12 mouse cellular contexts compared by ENCODE assay signal in the genomic region with DNA sequence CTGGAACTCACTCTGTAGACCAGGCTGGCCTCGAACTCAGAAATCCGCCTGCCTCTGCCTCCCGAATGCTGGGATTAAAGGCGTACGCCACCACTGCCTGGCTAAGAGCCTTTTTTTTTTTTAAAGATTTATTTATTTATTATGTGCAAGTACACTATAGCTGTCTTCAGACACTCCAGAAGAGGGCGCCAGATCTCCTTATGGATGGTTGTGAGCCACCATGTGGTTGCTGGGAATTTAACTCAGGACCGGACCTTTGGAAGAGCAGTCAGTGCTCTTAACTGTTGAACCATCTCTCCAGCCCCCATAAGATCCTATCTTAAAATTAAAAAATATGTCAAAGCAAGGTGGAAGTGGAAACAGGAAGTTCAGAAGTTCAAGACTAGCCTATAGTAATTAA. TPM values are rescaled to one million over a fixed set of nuclear protein-coding genes. Genes with fewer than 3 reads are reported as not detected.
DNase-seq lines count a peak whose midpoint lies in the region; ATAC-seq and TF ChIP-seq lines count a peak whose summit lies in the region.
"Not testable (repeated sequence)": the region's sequence is repeated elsewhere in the genome, so short reads cannot be mapped to it uniquely, and the experiment has no call there.
"Had no signal": no experiment of that assay in that cellular context is flagged by ENCODE, and none has a peak within 500 bp of the region (broad histone marks: within the 10 kb centered on the region; RNA-seq: fewer than 3 reads in every experiment).

No protein-coding gene starts in this region.

- H3K36me3 ChIP-seq in E14TG2a.4 (ENCODE audit: insufficient read depth, low read length) (peaks cover 91% of the 10 kb centered on the region), ES-E14 (ENCODE audit: control insufficient read depth, insufficient read depth, low read length, poor library complexity, severe bottlenecking) (peaks cover 52% of the 10 kb centered on the region)
- not testable (repeated sequence) for H3K36me3 ChIP-seq in heart, adult 2 months (ENCODE audit: control insufficient read depth, insufficient read depth, low read length)
- peaks cover 40% of the 10 kb centered on the region for H3K36me3 ChIP-seq in kidney, postnatal 0 days (ENCODE audit: insufficient read depth, low read length)
- H3K36me3 ChIP-seq in liver, embryonic 14.5 days (replicated peaks; ENCODE audit: control insufficient read depth, insufficient read depth, low read depth) = peaks cover 89% of the 10 kb centered on the region
- H3K36me3 ChIP-seq in lung, postnatal 0 days (ENCODE audit: insufficient read depth, low read length) = peaks cover 18% of the 10 kb centered on the region; the same call in 1 of the 2 replicates

- H3K9me3 ChIP-seq in E14TG2a.4 (ENCODE audit: low read length); ES-E14 (ENCODE audit: control insufficient read depth, insufficient read depth, low read depth, low read length); kidney, postnatal 0 days (replicated peaks; ENCODE audit: low read length); liver, embryonic 14.5 days (ENCODE audit: control insufficient read depth, low read length); lung, postnatal 0 days (ENCODE audit: low read length): not testable (repeated sequence)

- H3K4me3 ChIP-seq in E14TG2a.4 (replicated peaks; ENCODE audit: low read length); ES-E14 (ENCODE audit: insufficient read depth in 1 of 2, low read depth in 1 of 2, low read length in 2 of 2, poor library complexity in 1 of 2, severe bottlenecking in 1 of 2); heart, adult 2 months; kidney, postnatal 0 days (replicated peaks; ENCODE audit: low read depth, low read length); liver, embryonic 14.5 days (ENCODE audit: insufficient read depth in 1 of 2, low read depth in 2 of 2, low read length in 2 of 2); lung, postnatal 0 days (ENCODE audit: low read depth, low read length): not testable (repeated sequence)

- not testable (repeated sequence) for ATAC-seq in kidney, postnatal 0 days (replicated peaks; ENCODE audit: low FRiP score, low read depth); liver, embryonic 14.5 days (ENCODE audit: insufficient read depth); lung, postnatal 0 days

- TF ChIP-seq CTCF in E14TG2a.4 (conservative IDR thresholded peaks at IDR 0.05; ENCODE audit: low read length) = peak; percentile 46
- peak; percentile 37 for TF ChIP-seq CTCF in heart, adult 2 months (IDR thresholded peaks at IDR 0.05)
- TF ChIP-seq CTCF in kidney, postnatal 0 days (IDR thresholded peaks at IDR 0.05; ENCODE audit: low read depth) = peak; percentile 48
- peak; percentile 51 for TF ChIP-seq CTCF in liver, embryonic 14.5 days (IDR thresholded peaks at IDR 0.05; ENCODE audit: low read depth)
- TF ChIP-seq CTCF in lung, postnatal 0 days (IDR thresholded peaks at IDR 0.05) = peak; percentile 47

- H3K27ac ChIP-seq in ES-E14 (ENCODE audit: insufficient read depth, low read depth, low read length, poor library complexity, severe bottlenecking); heart, adult 2 months; kidney, postnatal 0 days; liver, embryonic 14.5 days; lung, postnatal 0 days (ENCODE audit: low read length): not testable (repeated sequence)

- H3K27me3 ChIP-seq in E14TG2a.4 (ENCODE audit: insufficient read depth, low read length); heart, adult 2 months (ENCODE audit: control insufficient read depth, insufficient read depth, low read length); kidney, postnatal 0 days (ENCODE audit: insufficient read depth, low read length); liver, embryonic 14.5 days (ENCODE audit: control insufficient read depth, insufficient read depth, low read length); lung, postnatal 0 days (replicated peaks; ENCODE audit: insufficient read depth, low read length): not testable (repeated sequence)

- H3K79me2 ChIP-seq in heart, adult 2 months (replicated peaks; ENCODE audit: control insufficient read depth, insufficient read depth, low read length) = not testable (repeated sequence)

- WGBS in heart, adult 2 months = 97% methylated on average over 7 of the region's 7 CpGs
- WGBS in kidney, postnatal 0 days = 95% methylated on average over 6 of the region's 7 CpGs
- WGBS in liver, embryonic 14.5 days (ENCODE audit: insufficient replicate concordance) = 92% methylated on average over 7 of the region's 7 CpGs
- 95% methylated on average over 5 of the region's 7 CpGs for WGBS in lung, postnatal 0 days

- TF ChIP-seq POLR2A in heart, adult 2 months (IDR thresholded peaks at IDR 0.05; ENCODE audit: insufficient read depth, low read depth, low read length) = not testable (repeated sequence)

- intact Hi-C loops in heart, adult 2 months (cut with DNase I) = not testable (repeated sequence)

- DNase-seq in ES-E14 (ENCODE audit: low read depth, low spot score); heart, adult 2 months; kidney, postnatal 0 days (ENCODE audit: low spot score); liver, embryonic 14.5 days (ENCODE audit: low read depth in 3 of 3, low spot score in 3 of 3); lung, postnatal 0 days (ENCODE audit: low spot score): not testable (repeated sequence)
- peak; percentile 50 for DNase-seq in ZHBTc4 (ENCODE audit: low read depth, low spot score)

- H3K4me1 ChIP-seq in E14TG2a.4 (replicated peaks; ENCODE audit: low read depth, low read length) = peaks cover 74% of the 10 kb centered on the region
- H3K4me1 ChIP-seq in ES-E14 (ENCODE audit: control insufficient read depth in 2 of 2, insufficient read depth in 2 of 2, low read length in 2 of 2, poor library complexity in 1 of 2) = peaks cover 0 to 13% of the 10 kb centered on the region in 2 experiments; a peak in 1 of 4 replicates
- not testable (repeated sequence) for H3K4me1 ChIP-seq in heart, adult 2 months (ENCODE audit: control insufficient read depth, insufficient read depth, low read length); kidney, postnatal 0 days (replicated peaks; ENCODE audit: insufficient read depth, low read length); liver, embryonic 14.5 days (replicated peaks; ENCODE audit: control insufficient read depth in 2 of 2, insufficient read depth in 2 of 2, low read length in 1 of 2); lung, postnatal 0 days (ENCODE audit: insufficient read depth, low read depth, low read length)

- in situ Hi-C loops in ES-E14 (cut with MboI; ENCODE audit: low sequenced_read_pairs in 2 of 2, unreplicated experiment in 2 of 2) = not testable (repeated sequence)

- H3K9ac ChIP-seq in ES-E14 (ENCODE audit: insufficient read depth, low read depth, low read length, poor library complexity, severe bottlenecking); heart, adult 2 months (ENCODE audit: low read depth, low read length); kidney, postnatal 0 days (ENCODE audit: low read depth, low read length); liver, embryonic 14.5 days (replicated peaks); lung, postnatal 0 days (replicated peaks; ENCODE audit: low read depth): not testable (repeated sequence)

- TF ChIP-seq EP300 in heart, adult 2 months (IDR thresholded peaks at IDR 0.05; ENCODE audit: insufficient read depth, low read depth, low read length); liver, embryonic 14.5 days (IDR thresholded peaks at IDR 0.05; ENCODE audit: low read depth); lung, postnatal 0 days (IDR thresholded peaks at IDR 0.05): not testable (repeated sequence)

- not testable (repeated sequence) for H3K4me2 ChIP-seq in kidney, postnatal 0 days (ENCODE audit: low read length); liver, embryonic 14.5 days (ENCODE audit: low read depth); lung, postnatal 0 days (replicated peaks; ENCODE audit: low read depth, low read length)

TF ChIP-seq in ES-E14, 5 proteins besides CTCF, POLR2A, EP300 and RAD21:
- TF ChIP-seq ZNF384 (IDR thresholded peaks at IDR 0.05; ENCODE audit: low read depth, low read length) = 0 out of 2 replicates have a peak, but pooled peaks have one; percentile 44

RNA-seq across cellular contexts. Expression of gene Ube2v1, which starts 18.6 kb away (rescaled TPM):
- total RNA-seq in ES-E14 (2012; rRNA removed) = 68.2 and 115 TPM in 2 replicates
- 100 to 1,000 TPM; 118 to 121 TPM for total RNA-seq in heart, adult 2 months (2021)
- 98.1 and 101 TPM in 2 replicates for polyA plus RNA-seq in heart, adult 2 months (2012; rRNA removed)
- polyA plus RNA-seq in kidney, postnatal 0 days (2015; fragmentation: Nextera tagmentation; extraction: Ambion mirVana) = 256 and 262 TPM in 2 replicates
- 75.0 and 75.9 TPM in 2 replicates for polyA plus RNA-seq in liver, embryonic 14.5 days (2012; rRNA removed)
- polyA plus RNA-seq in liver, embryonic 14.5 days (2014; fragmentation: Nextera tagmentation; extraction: Ambion mirVana) = 145 and 158 TPM in 2 replicates
- 166 and 184 TPM in 2 replicates for polyA plus RNA-seq in lung, postnatal 0 days (2015; fragmentation: Nextera tagmentation; extraction: Ambion mirVana)

RNA-seq across cellular contexts. Expression of gene Gm20431, which starts 48.0 kb away (rescaled TPM):
- 21.9 and 37.4 TPM in 2 replicates for total RNA-seq in ES-E14 (2012; rRNA removed)
- 10 to 100 TPM; 15.6 to 21.0 TPM for total RNA-seq in heart, adult 2 months (2021)
- 9.7 and 16.5 TPM in 2 replicates for polyA plus RNA-seq in heart, adult 2 months (2012; rRNA removed)
- polyA plus RNA-seq in kidney, postnatal 0 days (2015; fragmentation: Nextera tagmentation; extraction: Ambion mirVana) = 11.2 and 12.6 TPM in 2 replicates
- polyA plus RNA-seq in liver, embryonic 14.5 days (2012; rRNA removed) = not detected in 2 replicates
- 0.96 and 2.1 TPM in 2 replicates for polyA plus RNA-seq in liver, embryonic 14.5 days (2014; fragmentation: Nextera tagmentation; extraction: Ambion mirVana)
- 5.2 and 8.4 TPM in 2 replicates for polyA plus RNA-seq in lung, postnatal 0 days (2015; fragmentation: Nextera tagmentation; extraction: Ambion mirVana)
- polyA plus RNA-seq: activated CD4-positive, CD25-positive, alpha-beta regulatory T cell, adult 4 months; CD4-positive, CD25-positive, alpha-beta regulatory T cell, adult 4 months; cortical plate, adult 2 months; erythroblast, embryonic 14.5 days; inflammation-experienced regulatory T-cells, adult 6 months had no signal
